Mouse (Mus musculus): ENCODE data around the gene Hdgfl1.

- TF ChIP-seq EP300 (IDR thresholded peaks at IDR 0.05; ENCODE audit: low read depth) (no peak), CTCF (IDR thresholded peaks at IDR 0.05; ENCODE audit: low read depth) (no peak)
Measured at GRCm38 (mm10) chr13:26745760-26746457, 24.1 kb downstream of the Hdgfl1 start.
